Mouse (Mus musculus): Measurements from ENCODE around the gene Naa38.

GRCm38 (mm10) chr11:69401210-69401637, 5.9 kb downstream of the Naa38 start:
- TF ChIP-seq POLR2A (IDR thresholded peaks at IDR 0.05; ENCODE audit: borderline replicate concordance, low read depth, low read length) (no peak), CTCF (IDR thresholded peaks at IDR 0.05; ENCODE audit: low read depth, low read length) (peak; percentile 55; the same call in 1 of the 2 replicates)
